Mouse (Mus musculus) erythroblast, embryonic 14.5 days (primary cell): ENCODE results near the gene Nol12.

Experiments used
- GATA1 ChIP-seq: IDR thresholded peaks from 2 replicates; pipeline ENCODE4 v1.6.1; 2012; ENCODE audit warnings: low read length, inconsistent platforms, mixed read lengths
- TAL1 ChIP-seq: IDR thresholded peaks from 3 replicates; pipeline ENCODE4 v1.6.1; 2012; ENCODE audit warnings: low read length, inconsistent platforms, mixed read lengths

DNA sequence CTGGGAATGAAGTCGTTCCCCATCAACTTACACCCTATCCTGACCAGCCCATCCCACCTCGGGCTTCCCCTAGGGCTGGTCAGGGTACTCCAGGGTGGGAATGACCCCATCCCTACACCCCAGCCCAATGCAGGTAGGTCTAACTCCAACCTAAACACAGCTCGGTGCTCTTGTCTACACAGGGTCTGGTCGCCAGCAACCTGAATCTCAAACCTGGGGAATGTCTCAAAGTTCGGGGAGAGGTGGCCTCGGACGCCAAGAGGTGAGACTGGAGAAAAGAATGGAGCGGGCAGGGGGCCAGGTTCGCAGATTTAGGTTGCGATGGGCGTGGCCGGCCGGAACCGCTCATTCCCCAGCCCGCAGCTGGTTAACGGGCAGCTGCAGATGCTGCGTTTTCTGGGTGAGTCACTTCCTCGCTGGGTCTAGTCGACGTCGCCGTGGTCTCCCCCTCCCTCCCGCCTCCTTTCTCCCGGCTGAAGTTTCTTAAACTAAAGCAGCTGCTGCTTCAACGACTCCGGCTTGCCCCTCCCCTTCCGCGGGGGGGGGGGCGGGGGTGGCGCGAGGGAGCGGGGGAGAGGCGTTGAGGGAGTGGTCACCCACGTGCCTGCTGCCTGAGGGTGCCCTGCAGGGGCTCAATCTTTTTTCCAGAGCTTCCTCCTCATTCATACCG lies 6.8 kb upstream of the Nol12 start:
- no peak for TF ChIP-seq GATA1
- TF ChIP-seq TAL1, result no peak
